Mouse (Mus musculus) yolk sac, embryonic 10.5 days (tissue): ENCODE measurements at regions not wholly inside any gene's neighbourhood (a gene's known extent, or its start where the extent isn't known, plus 50 kb on each side); places are given as distances from the start of the nearest gene placed in this dataset.
"Not testable (repeated sequence)": the region's sequence is repeated elsewhere in the genome, so short reads cannot be mapped to it uniquely, and the experiment has no call there.

Experiments
- DNase-seq: peaks from one replicate; pipeline ENCODE4 v3.0.0-alpha.2; 2017; ENCODE audit warnings: low spot score

DNA sequence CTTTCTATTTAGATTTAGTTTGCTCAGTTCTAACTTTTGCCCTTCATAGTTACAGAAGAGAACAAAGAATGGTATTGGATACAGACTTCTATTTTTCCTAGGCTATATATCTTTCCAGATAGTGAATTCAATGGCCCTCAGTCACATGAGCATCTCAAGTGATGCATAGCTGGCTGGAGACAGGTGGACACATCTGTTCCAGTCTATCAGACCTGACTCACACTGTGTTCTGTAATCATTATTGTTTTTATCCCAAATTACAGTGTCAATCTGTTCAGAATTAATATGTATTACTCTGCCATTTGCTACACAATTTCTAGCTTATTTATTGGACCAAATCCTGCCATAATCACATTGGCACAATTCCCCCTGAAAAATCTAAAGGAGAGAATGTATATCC is 298.0 kb upstream of the Foxg1 start:
- no peak for DNase-seq

DNA sequence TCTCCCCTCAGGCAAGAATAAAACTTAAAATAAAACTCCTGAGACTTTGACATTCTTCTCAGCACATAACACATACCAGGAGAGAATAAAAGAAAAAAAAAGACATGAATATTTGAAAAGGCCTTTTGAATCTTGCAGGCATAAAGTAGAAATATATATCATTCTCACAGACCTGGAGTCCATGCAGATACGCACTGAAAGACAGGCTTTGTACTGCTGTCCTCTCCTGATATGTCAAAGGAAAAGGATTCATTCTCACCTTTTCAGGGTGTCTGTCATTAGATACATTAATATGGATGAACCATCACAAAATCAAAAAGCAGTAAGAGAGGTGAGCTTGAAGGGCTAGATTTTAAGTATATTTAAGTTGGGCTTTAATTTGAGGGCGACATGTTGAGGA is 296.4 kb upstream of the Foxg1 start:
- DNase-seq = no peak

GRCm38 (mm10) chr12:49090177-49090576 is 292.3 kb upstream of the Foxg1 start:
- no peak for DNase-seq

DNA sequence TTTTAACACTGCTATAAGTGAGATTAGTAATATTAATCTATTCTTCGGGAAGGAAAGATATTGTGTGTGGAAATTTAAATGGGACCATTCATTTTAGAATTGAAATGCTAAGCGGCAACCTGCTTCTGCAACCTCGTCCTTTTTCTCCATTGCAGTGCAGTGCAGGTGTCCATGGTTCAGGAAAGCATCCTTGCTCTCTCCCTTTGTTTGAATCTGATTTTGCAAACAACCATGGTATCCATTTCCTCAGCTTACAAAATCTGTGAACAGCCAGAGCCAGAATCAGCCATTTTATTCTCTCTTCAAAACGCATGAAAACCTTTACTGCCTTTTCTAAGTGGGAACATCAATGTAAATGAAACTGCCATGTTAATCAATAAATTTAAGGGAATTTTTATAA is 276.5 kb upstream of the Foxg1 start:
- no peak for DNase-seq

- DNase-seq = no peak
Observed at GRCm38 (mm10) chr12:49106399-49107382, 275.8 kb upstream of the Foxg1 start.

DNA sequence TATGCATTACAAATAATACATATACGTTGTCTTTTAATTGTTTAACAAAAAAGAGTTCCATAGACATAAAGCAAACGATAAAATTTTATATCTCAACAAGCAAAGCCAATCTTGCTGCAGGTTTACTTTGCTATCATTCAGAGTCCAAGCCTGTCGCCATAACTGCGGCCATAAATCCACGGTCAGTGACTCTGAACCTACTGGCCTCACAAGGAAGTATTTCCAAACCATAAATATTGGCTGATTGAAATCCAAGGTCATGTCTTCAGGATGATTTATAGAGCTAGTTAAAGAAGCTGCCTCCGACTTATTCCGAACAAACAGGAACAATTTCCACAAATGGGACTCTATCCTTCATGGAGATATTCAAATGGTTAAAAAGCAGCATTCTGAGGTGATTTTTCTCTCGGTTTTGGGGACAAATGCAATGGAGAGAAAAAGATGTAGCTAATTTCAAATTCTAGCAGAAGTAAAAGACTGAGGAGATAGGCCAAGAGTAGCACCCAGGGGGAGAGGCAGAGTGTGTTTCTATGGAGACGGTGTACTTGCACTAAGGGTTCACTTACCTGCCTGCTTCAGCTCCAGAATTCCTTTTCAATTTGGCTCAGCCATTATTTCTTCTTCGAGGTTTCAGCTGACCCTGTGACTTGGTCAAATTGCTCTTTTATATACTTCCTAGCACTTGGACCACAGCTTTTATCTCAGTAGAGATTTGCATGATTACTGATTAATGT is 274.9 kb upstream of the Foxg1 start:
- no peak for DNase-seq

DNA sequence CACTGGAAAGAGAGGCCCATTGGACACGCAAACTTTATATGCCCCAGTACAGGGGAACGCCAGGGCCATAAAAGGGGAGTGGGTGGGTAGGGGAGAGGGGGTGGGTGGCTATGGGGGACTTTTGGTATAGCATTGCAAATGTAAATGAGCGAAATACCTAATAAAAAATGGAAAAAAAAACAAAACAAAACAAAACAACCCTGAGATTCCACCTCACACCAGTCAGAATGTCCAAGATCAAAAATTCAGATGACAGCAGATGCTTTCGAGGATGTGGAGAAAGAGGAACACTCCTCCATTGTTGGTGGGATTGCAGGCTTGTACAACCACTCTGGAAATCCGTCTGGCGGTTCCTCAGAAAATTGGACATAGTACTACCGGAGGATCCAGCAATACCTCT is 251.4 kb upstream of the Foxg1 start:
- DNase-seq = not testable (repeated sequence)

DNA sequence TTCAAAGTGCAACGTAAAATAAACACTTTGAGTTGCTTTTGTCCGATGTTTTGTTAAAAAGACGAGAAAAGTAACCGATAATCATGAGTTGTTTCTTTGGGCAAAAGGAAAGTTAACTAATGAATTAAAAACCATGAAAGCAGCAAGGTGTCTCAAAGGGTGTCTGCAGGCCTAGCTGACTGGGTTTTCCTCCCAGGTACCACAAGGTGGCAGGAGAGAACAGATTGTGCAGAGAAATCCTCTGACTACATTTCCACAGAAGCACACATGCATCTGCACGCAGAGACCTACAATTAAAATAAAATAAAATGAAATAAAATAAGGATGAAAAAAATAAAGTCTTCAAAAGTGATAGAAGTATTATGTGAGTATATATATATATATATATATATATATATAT is 212.4 kb upstream of the Foxg1 start:
- DNase-seq = peak; percentile 1

DNA sequence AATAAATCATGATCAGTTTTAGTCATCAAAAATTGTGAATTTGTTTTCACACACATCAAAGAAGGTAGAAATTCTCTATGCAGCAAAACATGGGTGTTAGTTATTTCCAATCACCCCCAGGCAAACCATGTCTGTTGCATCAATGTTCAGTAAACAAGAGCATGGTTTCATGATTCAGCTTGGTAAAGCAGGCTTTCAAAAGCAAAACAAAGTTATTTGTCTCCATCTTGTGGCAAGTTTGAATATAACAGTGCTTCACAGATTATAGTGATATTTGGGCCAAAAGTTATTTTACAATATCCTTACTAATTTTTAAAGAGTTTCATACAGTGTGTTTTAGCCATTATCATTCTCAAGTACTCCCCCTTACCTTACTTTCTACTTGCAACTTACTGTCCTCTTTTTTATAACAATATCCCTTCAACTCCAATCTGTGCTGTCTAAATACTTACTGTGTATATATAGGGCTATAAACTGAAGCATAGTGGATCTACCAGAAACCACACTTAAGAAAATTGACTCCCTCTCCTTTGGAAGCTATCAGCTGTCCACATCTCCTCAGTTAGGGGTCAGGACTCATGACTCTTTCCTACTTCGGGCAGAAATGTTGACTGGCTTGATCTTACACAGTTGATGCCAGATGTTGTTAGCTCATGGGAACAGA is 211.3 kb upstream of the Foxg1 start:
- DNase-seq = no peak

- DNase-seq = no peak
Observed at GRCm38 (mm10) chr12:49191348-49191747, 191.1 kb upstream of the Foxg1 start.

DNA sequence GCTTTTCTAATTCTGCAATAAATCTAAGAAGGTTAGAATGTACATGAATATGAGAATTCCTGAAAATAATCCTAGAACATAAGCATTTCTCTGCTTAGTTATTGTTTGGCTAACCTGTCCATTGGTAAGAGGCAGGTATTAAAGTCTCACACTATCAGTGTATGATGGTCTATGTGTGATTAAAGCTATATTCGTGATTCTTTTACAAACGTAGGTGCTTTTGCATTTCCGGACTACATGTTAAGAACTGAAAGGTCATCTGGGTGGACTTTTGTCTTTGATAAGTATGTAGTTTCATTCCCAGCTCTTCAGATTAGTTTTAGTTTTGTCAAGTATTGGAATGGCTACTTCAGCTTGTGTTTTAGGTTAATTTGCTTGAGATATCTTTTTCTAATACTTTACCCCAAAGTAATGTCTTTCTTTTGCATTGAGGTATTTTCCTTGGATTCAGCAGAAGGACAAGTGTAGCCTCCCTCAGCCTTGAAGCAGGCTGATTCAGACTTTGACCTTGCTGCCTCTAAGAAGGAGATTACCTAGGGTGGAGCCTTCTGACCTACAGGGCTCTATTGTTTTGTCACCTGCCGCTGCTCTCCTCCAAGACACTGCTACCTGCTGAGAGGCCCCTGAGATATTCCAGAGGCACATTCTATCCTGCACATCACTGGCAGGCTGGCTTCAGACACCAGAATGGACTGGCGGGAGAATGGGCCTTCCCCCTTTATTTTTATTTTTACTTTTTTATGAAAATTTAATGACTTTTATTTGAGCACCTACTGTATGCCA is 148.7 kb upstream of the Foxg1 start:
- DNase-seq = no peak
